Mouse (Mus musculus) brain, embryonic 14.5 days (tissue): ENCODE measurements at regions not wholly inside any gene's neighbourhood (a gene's known extent, or its start where the extent isn't known, plus 50 kb on each side); places are given as distances from the start of the nearest gene placed in this dataset.

ENCODE experiments used
- CTCF ChIP-seq: fragments of 200-500 bp; IDR thresholded peaks from 2 replicates; pipeline ENCODE4 v1.5.1; 2012; ENCODE audit warnings: inconsistent platforms, mild to moderate bottlenecking, moderate library complexity, borderline replicate concordance; ENCODE audit not compliant: insufficient read depth, insufficient read length; ENCODE audit errors: extremely low read depth
- POLR2A ChIP-seq: fragments of 200-500 bp; IDR thresholded peaks from 2 replicates; pipeline ENCODE4 v1.6.1; 2012; ENCODE audit warnings: mild to moderate bottlenecking, inconsistent platforms, borderline replicate concordance; ENCODE audit not compliant: poor library complexity, insufficient read depth, insufficient read length, severe bottlenecking; ENCODE audit errors: extremely low read depth

DNA sequence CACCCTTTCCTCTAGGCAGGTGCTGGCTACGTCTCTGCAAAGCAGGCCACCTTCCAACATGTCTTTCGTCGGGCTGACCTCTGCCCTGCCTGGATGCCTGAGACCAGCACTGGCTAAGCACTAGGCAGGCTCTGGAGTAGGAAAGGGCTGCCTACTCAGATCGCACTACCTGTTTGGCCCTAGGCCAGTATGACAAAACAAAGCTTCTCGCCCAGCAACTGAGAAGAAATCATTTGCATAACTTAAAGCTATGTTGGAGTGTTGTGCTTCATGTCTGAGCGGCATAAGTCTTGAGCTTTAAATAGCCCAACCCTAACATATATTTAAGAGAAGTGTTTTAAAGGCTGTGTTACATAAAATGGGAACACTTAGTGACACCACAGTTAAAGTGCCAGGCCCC is 189.9 kb upstream of the Acvr2a start:
- TF ChIP-seq POLR2A, result no peak
- no peak for TF ChIP-seq CTCF
